Mouse (Mus musculus): ENCODE measurements around the gene Scaf1. TPM values are rescaled to one million over a fixed set of nuclear protein-coding genes. Genes with fewer than 3 reads are reported as not detected.
A peak's percentile ranks its signal among the peaks of the same experiment; 100 is the strongest.

Gene Scaf1
- polyA plus RNA-seq, 1 experiment: 56.7 TPM

- Histone ChIP-seq H3K36me3 (ENCODE audit: control insufficient read depth, insufficient read depth) (peaks cover 19% of the 10 kb centered on the region), H3K27me3 (ENCODE audit: control insufficient read depth, insufficient read depth, insufficient read length) (no peaks in the 10 kb centered on the region), H3K4me2 (ENCODE audit: low read depth) (peak within 1 kb of the TSS; percentile 47), H3ac (ENCODE audit: control insufficient read depth, insufficient read length) (no peak within 1 kb of the TSS), H3K4me3 (peak within 1 kb of the TSS; percentile 14), H3K79me2 (ENCODE audit: control insufficient read depth, insufficient read depth) (no peaks in the 10 kb centered on the region)
- no peak for TF ChIP-seq CEBPB (IDR thresholded peaks at IDR 0.05; ENCODE audit: insufficient read depth, poor library complexity, severe bottlenecking)
- TF ChIP-seq E2F4 (IDR thresholded peaks at IDR 0.05; ENCODE audit: insufficient read depth): no peak
- TF ChIP-seq USF1 (IDR thresholded peaks at IDR 0.05; ENCODE audit: low read depth): no peak
- TF ChIP-seq MYOD1 (IDR thresholded peaks at IDR 0.05; ENCODE audit: control insufficient read depth in 1 of 3, insufficient read length in 2 of 3, low read depth in 2 of 3): no peak
- TF ChIP-seq MYOG (IDR thresholded peaks at IDR 0.05; ENCODE audit: control insufficient read depth in 1 of 3, insufficient read depth in 1 of 3, insufficient read length in 2 of 3, low read depth in 2 of 3): no peak
- TF ChIP-seq TCF12 (IDR thresholded peaks at IDR 0.05; ENCODE audit: insufficient read depth, poor library complexity, severe bottlenecking): no peak
- TF ChIP-seq REST (IDR thresholded peaks at IDR 0.05; ENCODE audit: insufficient read depth, insufficient read length): no peak
- no peak for TF ChIP-seq SRF (IDR thresholded peaks at IDR 0.05; ENCODE audit: control insufficient read depth, insufficient read length, low read depth)
- TF ChIP-seq TCF3 (IDR thresholded peaks at IDR 0.05; ENCODE audit: insufficient read length, low read depth): no peak
- peak; percentile 23 for TF ChIP-seq POLR2A (IDR thresholded peaks at IDR 0.05; ENCODE audit: insufficient read length, low read depth)
- TF ChIP-seq MAX (IDR thresholded peaks at IDR 0.05; ENCODE audit: low read depth): no peak
- peak; percentile 84 for TF ChIP-seq POLR2AphosphoS2 (IDR thresholded peaks at IDR 0.05; ENCODE audit: insufficient read length, low read depth)
Observed at GRCm38 (mm10) chr7:44974383-44975116, 41.6 kb downstream of the Scaf1 start, which contains the start of gene Cpt1c. Cpt1c (minus strand) TSS chr7:44974851.

GRCm38 (mm10) chr7:44973415-44974130 is 42.6 kb downstream of the Scaf1 start:
- H3K36me3 ChIP-seq (ENCODE audit: control insufficient read depth, insufficient read depth): peaks cover 9% of the 10 kb centered on the region
- H3K4me3 ChIP-seq: peak overlapping the region; percentile 14
- H3K4me2 ChIP-seq (ENCODE audit: low read depth): peak overlapping the region; percentile 47
- H3K79me2 ChIP-seq (ENCODE audit: control insufficient read depth, insufficient read depth): no peaks in the 10 kb centered on the region
- no peaks in the 10 kb centered on the region for H3K27me3 ChIP-seq (ENCODE audit: control insufficient read depth, insufficient read depth, insufficient read length)
- TF ChIP-seq USF1 (IDR thresholded peaks at IDR 0.05; ENCODE audit: low read depth): no peak
- peak; percentile 27 for TF ChIP-seq POLR2AphosphoS2 (IDR thresholded peaks at IDR 0.05; ENCODE audit: insufficient read length, low read depth)
- no peak overlapping the region for H3ac ChIP-seq (ENCODE audit: control insufficient read depth, insufficient read length)

- TF ChIP-seq MYOD1 (IDR thresholded peaks at IDR 0.05; ENCODE audit: control insufficient read depth in 1 of 3, insufficient read length in 2 of 3, low read depth in 2 of 3) (no peak), TCF12 (IDR thresholded peaks at IDR 0.05; ENCODE audit: insufficient read depth, poor library complexity, severe bottlenecking) (no peak), TCF3 (IDR thresholded peaks at IDR 0.05; ENCODE audit: insufficient read length, low read depth) (no peak), E2F4 (IDR thresholded peaks at IDR 0.05; ENCODE audit: insufficient read depth) (no peak), SRF (IDR thresholded peaks at IDR 0.05; ENCODE audit: control insufficient read depth, insufficient read length, low read depth) (no peak), MYOG (IDR thresholded peaks at IDR 0.05; ENCODE audit: control insufficient read depth in 1 of 3, insufficient read depth in 1 of 3, insufficient read length in 2 of 3, low read depth in 2 of 3) (no peak), POLR2AphosphoS2 (IDR thresholded peaks at IDR 0.05; ENCODE audit: insufficient read length, low read depth) (no peak), CEBPB (IDR thresholded peaks at IDR 0.05; ENCODE audit: insufficient read depth, poor library complexity, severe bottlenecking) (no peak), USF1 (IDR thresholded peaks at IDR 0.05; ENCODE audit: low read depth) (no peak), POLR2A (IDR thresholded peaks at IDR 0.05; ENCODE audit: insufficient read length, low read depth) (no peak), REST (IDR thresholded peaks at IDR 0.05; ENCODE audit: insufficient read depth, insufficient read length) (no peak)
- no peaks in the 10 kb centered on the region for H3K27me3 ChIP-seq (ENCODE audit: control insufficient read depth, insufficient read depth, insufficient read length)
- H3K36me3 ChIP-seq (ENCODE audit: control insufficient read depth, insufficient read depth): no peaks in the 10 kb centered on the region
- H3K4me3 ChIP-seq: no peak overlapping the region
- H3K79me2 ChIP-seq (ENCODE audit: control insufficient read depth, insufficient read depth): no peaks in the 10 kb centered on the region
- no peak overlapping the region for H3K4me2 ChIP-seq (ENCODE audit: low read depth)
- no peak overlapping the region for H3ac ChIP-seq (ENCODE audit: control insufficient read depth, insufficient read length)
Observed at GRCm38 (mm10) chr7:44971142-44971541, 45.0 kb downstream of the Scaf1 start.

- H3K4me2 ChIP-seq (ENCODE audit: low read depth): no peak overlapping the region
- H3K36me3 ChIP-seq (ENCODE audit: control insufficient read depth, insufficient read depth): no peaks in the 10 kb centered on the region
- no peaks in the 10 kb centered on the region for H3K79me2 ChIP-seq (ENCODE audit: control insufficient read depth, insufficient read depth)
- no peak overlapping the region for H3ac ChIP-seq (ENCODE audit: control insufficient read depth, insufficient read length)
- H3K4me3 ChIP-seq: no peak overlapping the region
- TF ChIP-seq USF1 (IDR thresholded peaks at IDR 0.05; ENCODE audit: low read depth): no peak
- no peak for TF ChIP-seq POLR2A (IDR thresholded peaks at IDR 0.05; ENCODE audit: insufficient read length, low read depth)
- H3K27me3 ChIP-seq (ENCODE audit: control insufficient read depth, insufficient read depth, insufficient read length): no peaks in the 10 kb centered on the region
Observed at GRCm38 (mm10) chr7:44970231-44970691, 45.9 kb downstream of the Scaf1 start.

- no peak overlapping the region for H3K4me3 ChIP-seq
- H3ac ChIP-seq (ENCODE audit: control insufficient read depth, insufficient read length): no peak overlapping the region
- no peaks in the 10 kb centered on the region for H3K79me2 ChIP-seq (ENCODE audit: control insufficient read depth, insufficient read depth)
- no peaks in the 10 kb centered on the region for H3K27me3 ChIP-seq (ENCODE audit: control insufficient read depth, insufficient read depth, insufficient read length)
- TF ChIP-seq MYOG (IDR thresholded peaks at IDR 0.05; ENCODE audit: control insufficient read depth in 1 of 3, insufficient read depth in 1 of 3, insufficient read length in 2 of 3, low read depth in 2 of 3) (no peak), E2F4 (IDR thresholded peaks at IDR 0.05; ENCODE audit: insufficient read depth) (no peak), MAX (IDR thresholded peaks at IDR 0.05; ENCODE audit: low read depth) (no peak), USF1 (IDR thresholded peaks at IDR 0.05; ENCODE audit: low read depth) (no peak), MYOD1 (IDR thresholded peaks at IDR 0.05; ENCODE audit: control insufficient read depth in 1 of 3, insufficient read length in 2 of 3, low read depth in 2 of 3) (no peak), TCF3 (IDR thresholded peaks at IDR 0.05; ENCODE audit: insufficient read length, low read depth) (no peak), SRF (IDR thresholded peaks at IDR 0.05; ENCODE audit: control insufficient read depth, insufficient read length, low read depth) (no peak), CEBPB (IDR thresholded peaks at IDR 0.05; ENCODE audit: insufficient read depth, poor library complexity, severe bottlenecking) (no peak), TCF12 (IDR thresholded peaks at IDR 0.05; ENCODE audit: insufficient read depth, poor library complexity, severe bottlenecking) (no peak), POLR2A (IDR thresholded peaks at IDR 0.05; ENCODE audit: insufficient read length, low read depth) (no peak), POLR2AphosphoS2 (IDR thresholded peaks at IDR 0.05; ENCODE audit: insufficient read length, low read depth) (no peak), REST (IDR thresholded peaks at IDR 0.05; ENCODE audit: insufficient read depth, insufficient read length) (no peak)
- H3K4me2 ChIP-seq (ENCODE audit: low read depth): no peak overlapping the region
- no peaks in the 10 kb centered on the region for H3K36me3 ChIP-seq (ENCODE audit: control insufficient read depth, insufficient read depth)
Observed at GRCm38 (mm10) chr7:44966638-44967037, 49.5 kb downstream of the Scaf1 start.

Measured in myocyte (in vitro differentiated cells).